18 mouse cellular contexts compared by ENCODE assay signal in genomic region chr15:81284121-81284734, GRCm38 (mm10). TPM values are rescaled to one million over a fixed set of nuclear protein-coding genes. Genes with fewer than 3 reads are reported as not detected.
DNase-seq lines count a peak whose midpoint lies in the region; ATAC-seq and TF ChIP-seq lines count a peak whose summit lies in the region.
"Had no signal": no experiment of that assay in that cellular context is flagged by ENCODE, and none has a peak within 500 bp of the region (broad histone marks: within the 10 kb centered on the region; RNA-seq: fewer than 3 reads in every experiment).

No protein-coding gene starts in this region.

- TF ChIP-seq CTCF in lung, postnatal 0 days (IDR thresholded peaks at IDR 0.05) = peak; percentile 34

- H3K4me3 ChIP-seq in embryonic facial prominence, embryonic 14.5 days (ENCODE audit: low read depth, low read length) = no peak overlapping the region
- H3K4me3 ChIP-seq in embryonic facial prominence, embryonic 10.5 days = no peak overlapping the region
- H3K4me3 ChIP-seq in lung, postnatal 0 days (ENCODE audit: low read depth, low read length) = no peak overlapping the region
- H3K4me3 ChIP-seq: hindbrain, embryonic 13.5 days; limb, embryonic 12.5 days; midbrain, embryonic 13.5 days had no signal

- WGBS in embryonic facial prominence, embryonic 14.5 days = 60% methylated on average over 9 of the region's 9 CpGs
- WGBS in embryonic facial prominence, embryonic 10.5 days = 76% methylated on average over 9 of the region's 9 CpGs
- WGBS in lung, postnatal 0 days = 72% methylated on average over 9 of the region's 9 CpGs

- peak; percentile 40 for DNase-seq in embryonic facial prominence, embryonic 14.5 days (ENCODE audit: low spot score)
- DNase-seq in embryonic facial prominence, embryonic 10.5 days (ENCODE audit: low spot score) = no peak
- peak; percentile 14 to 20 for DNase-seq in kidney, postnatal 36 days
- DNase-seq in kidney, adult 18-20 months = no peak
- no peak for DNase-seq in lung, postnatal 0 days (ENCODE audit: low spot score)
- DNase-seq in lung, postnatal 25 days (ENCODE audit: low spot score) = no peak
- DNase-seq in heart, adult 11 months = no peak
- DNase-seq: adrenal gland, postnatal 25 days; cerebellum, adult 2 months; heart, postnatal 10 days; kidney, adult 11 months; layer of hippocampus, postnatal 36 days had no signal

- no peak overlapping the region for H3K9ac ChIP-seq in embryonic facial prominence, embryonic 14.5 days (ENCODE audit: low read depth, low read length)
- no peak overlapping the region for H3K9ac ChIP-seq in lung, postnatal 0 days (replicated peaks; ENCODE audit: low read depth)
- H3K9ac ChIP-seq: hindbrain, embryonic 13.5 days; limb, embryonic 12.5 days; midbrain, embryonic 13.5 days had no signal

- H3K4me1 ChIP-seq in embryonic facial prominence, embryonic 14.5 days (ENCODE audit: control insufficient read depth, insufficient read depth, low read length) = no peaks in the 10 kb centered on the region
- peaks cover 9% of the 10 kb centered on the region; the same call in 1 of the 2 replicates for H3K4me1 ChIP-seq in embryonic facial prominence, embryonic 10.5 days
- H3K4me1 ChIP-seq in lung, postnatal 0 days (ENCODE audit: insufficient read depth, low read depth, low read length) = no peaks in the 10 kb centered on the region
- H3K4me1 ChIP-seq: midbrain, embryonic 13.5 days had no signal

- H3K27ac ChIP-seq in embryonic facial prominence, embryonic 14.5 days (replicated peaks; ENCODE audit: low read depth, low read length) = no peak overlapping the region
- no peak overlapping the region for H3K27ac ChIP-seq in embryonic facial prominence, embryonic 10.5 days (replicated peaks)
- no peak overlapping the region for H3K27ac ChIP-seq in lung, postnatal 0 days (ENCODE audit: low read length)
- H3K27ac ChIP-seq: hindbrain, embryonic 13.5 days; limb, embryonic 12.5 days; midbrain, embryonic 13.5 days had no signal

- H3K9me3 ChIP-seq in embryonic facial prominence, embryonic 14.5 days (ENCODE audit: control insufficient read depth, low read length) = no peaks in the 10 kb centered on the region
- H3K9me3 ChIP-seq in embryonic facial prominence, embryonic 10.5 days = no peaks in the 10 kb centered on the region
- H3K9me3 ChIP-seq in lung, postnatal 0 days (ENCODE audit: low read length) = no peaks in the 10 kb centered on the region
- H3K9me3 ChIP-seq: hindbrain, embryonic 13.5 days; limb, embryonic 12.5 days; midbrain, embryonic 13.5 days had no signal

- no peak for ATAC-seq in embryonic facial prominence, embryonic 14.5 days (ENCODE audit: low read depth)
- no peak for ATAC-seq in lung, postnatal 0 days
- ATAC-seq in granulocyte monocyte progenitor cell, adult 5-6 weeks (replicated peaks; ENCODE audit: poor library complexity, severe bottlenecking) = peak; percentile 30; the same call in 1 of the 2 replicates
- ATAC-seq: forebrain, embryonic 16.5 days; midbrain, embryonic 13.5 days had no signal

- H3K36me3 ChIP-seq in embryonic facial prominence, embryonic 14.5 days (ENCODE audit: control insufficient read depth, insufficient read depth, low read length) = no peaks in the 10 kb centered on the region
- no peaks in the 10 kb centered on the region for H3K36me3 ChIP-seq in embryonic facial prominence, embryonic 10.5 days (replicated peaks)
- H3K36me3 ChIP-seq in lung, postnatal 0 days (ENCODE audit: insufficient read depth, low read length) = no peaks in the 10 kb centered on the region
- H3K36me3 ChIP-seq: hindbrain, embryonic 13.5 days; limb, embryonic 12.5 days; midbrain, embryonic 13.5 days had no signal

- no peak for TF ChIP-seq EP300 in lung, postnatal 0 days (IDR thresholded peaks at IDR 0.05)

- no peak overlapping the region for H3K4me2 ChIP-seq in embryonic facial prominence, embryonic 14.5 days (ENCODE audit: low read depth, low read length)
- H3K4me2 ChIP-seq in lung, postnatal 0 days (replicated peaks; ENCODE audit: low read depth, low read length) = no peak overlapping the region
- H3K4me2 ChIP-seq: hindbrain, embryonic 13.5 days; limb, embryonic 12.5 days; midbrain, embryonic 13.5 days had no signal

- H3K27me3 ChIP-seq in embryonic facial prominence, embryonic 14.5 days (replicated peaks; ENCODE audit: control insufficient read depth, insufficient read depth, low read length) = no peaks in the 10 kb centered on the region
- 0 out of 2 replicates have a peak, but pooled peaks cover 3% of the 10 kb centered on the region for H3K27me3 ChIP-seq in embryonic facial prominence, embryonic 10.5 days (replicated peaks; ENCODE audit: low read depth, poor library complexity, severe bottlenecking)
- H3K27me3 ChIP-seq in lung, postnatal 0 days (replicated peaks; ENCODE audit: insufficient read depth, low read length) = no peaks in the 10 kb centered on the region
- H3K27me3 ChIP-seq: hindbrain, embryonic 13.5 days; limb, embryonic 12.5 days; midbrain, embryonic 13.5 days had no signal

RNA-seq across cellular contexts. Expression of gene Mchr1, which starts 48.9 kb away (rescaled TPM):
- 1.1 and 2.0 TPM in 2 replicates for polyA plus RNA-seq in embryonic facial prominence, embryonic 14.5 days (2014; fragmentation: Nextera tagmentation; extraction: Ambion mirVana)
- polyA plus RNA-seq in embryonic facial prominence, embryonic 10.5 days (2016; fragmentation: Nextera tagmentation; extraction: Ambion mirVana) = 0.15 and 0.27 TPM in 2 replicates
- 1.6 and 3.3 TPM in 2 replicates for polyA plus RNA-seq in lung, postnatal 0 days (2015; fragmentation: Nextera tagmentation; extraction: Ambion mirVana)
- not detected in 2 replicates for total RNA-seq in granulocyte monocyte progenitor cell, adult 5-6 weeks (2014; fragmentation: Nextera tagmentation)
- not detected in 2 replicates for total RNA-seq in granulocyte monocyte progenitor cell, adult 5-6 weeks (2017)
- total RNA-seq: heart, postnatal 10 days; neutrophil, adult 5-6 weeks had no signal

Comparison
In these comparisons a context has a peak if more than half of its experiments do, and no peak if none do; other contexts are left out.
1. DNase-seq: peak in embryonic facial prominence, embryonic 14.5 days (single experiment) and kidney, postnatal 36 days (2 of 2); none in embryonic facial prominence, embryonic 10.5 days (single experiment), kidney, adult 18-20 months (single experiment), lung, postnatal 0 days (single experiment), lung, postnatal 25 days (single experiment) and heart, adult 11 months (single experiment).